Mouse (Mus musculus) urinary bladder, adult 18-20 months (tissue): ENCODE measurements around the gene Snrpd3.
A peak's percentile ranks its signal among the peaks of the same experiment; 100 is the strongest.
"Not testable (repeated sequence)": the region's sequence is repeated elsewhere in the genome, so short reads cannot be mapped to it uniquely, and the experiment has no call there.

Experiments used
- DNase-seq, 2 experiments: peaks; one replicate each; pipeline ENCODE4 v3.0.0; 2022; ENCODE audit warnings: low spot score in 2 of 2, mixed read lengths in 2 of 2

Gene Snrpd3

DNA sequence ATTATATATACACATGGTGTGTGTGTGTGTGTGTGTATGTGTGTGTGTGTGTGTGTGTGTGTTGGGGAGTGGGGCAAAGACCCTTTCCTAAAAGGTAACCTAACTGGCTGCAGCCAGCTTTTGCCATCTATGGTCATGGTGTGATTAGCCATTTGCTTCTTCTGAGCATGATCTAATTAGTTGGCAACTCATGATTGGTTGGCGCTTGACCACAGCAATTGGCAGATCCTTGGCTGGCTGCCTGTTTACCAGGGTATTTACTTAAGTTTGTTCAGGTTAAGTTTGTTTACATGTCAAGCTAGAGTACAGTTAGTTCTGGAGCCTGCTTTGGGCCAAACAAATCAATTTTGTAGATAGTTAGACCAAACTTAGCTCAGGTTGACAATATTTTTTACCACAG lies 15.7 kb upstream of the Snrpd3 start:
- no peak for DNase-seq

DNA sequence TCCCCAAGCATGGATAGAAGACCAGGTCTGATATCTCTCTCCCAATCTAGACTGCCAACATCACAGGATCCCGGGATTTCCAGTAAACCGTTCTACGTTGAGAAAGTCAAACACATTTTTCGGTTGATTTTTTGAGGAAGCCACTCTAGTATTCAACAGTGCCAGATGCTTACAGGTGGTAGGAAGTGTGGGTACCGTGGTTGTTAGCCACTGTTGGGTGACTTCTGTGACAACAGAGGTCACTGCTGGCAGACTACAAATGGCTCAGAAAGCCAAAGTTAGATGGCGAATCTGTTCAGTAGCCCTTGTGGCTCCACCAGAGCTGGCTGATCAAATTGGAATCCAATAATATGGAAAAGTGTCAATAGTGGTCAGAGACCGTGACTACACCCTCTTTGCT lies 13.7 kb upstream of the Snrpd3 start:
- no peak for DNase-seq

DNA sequence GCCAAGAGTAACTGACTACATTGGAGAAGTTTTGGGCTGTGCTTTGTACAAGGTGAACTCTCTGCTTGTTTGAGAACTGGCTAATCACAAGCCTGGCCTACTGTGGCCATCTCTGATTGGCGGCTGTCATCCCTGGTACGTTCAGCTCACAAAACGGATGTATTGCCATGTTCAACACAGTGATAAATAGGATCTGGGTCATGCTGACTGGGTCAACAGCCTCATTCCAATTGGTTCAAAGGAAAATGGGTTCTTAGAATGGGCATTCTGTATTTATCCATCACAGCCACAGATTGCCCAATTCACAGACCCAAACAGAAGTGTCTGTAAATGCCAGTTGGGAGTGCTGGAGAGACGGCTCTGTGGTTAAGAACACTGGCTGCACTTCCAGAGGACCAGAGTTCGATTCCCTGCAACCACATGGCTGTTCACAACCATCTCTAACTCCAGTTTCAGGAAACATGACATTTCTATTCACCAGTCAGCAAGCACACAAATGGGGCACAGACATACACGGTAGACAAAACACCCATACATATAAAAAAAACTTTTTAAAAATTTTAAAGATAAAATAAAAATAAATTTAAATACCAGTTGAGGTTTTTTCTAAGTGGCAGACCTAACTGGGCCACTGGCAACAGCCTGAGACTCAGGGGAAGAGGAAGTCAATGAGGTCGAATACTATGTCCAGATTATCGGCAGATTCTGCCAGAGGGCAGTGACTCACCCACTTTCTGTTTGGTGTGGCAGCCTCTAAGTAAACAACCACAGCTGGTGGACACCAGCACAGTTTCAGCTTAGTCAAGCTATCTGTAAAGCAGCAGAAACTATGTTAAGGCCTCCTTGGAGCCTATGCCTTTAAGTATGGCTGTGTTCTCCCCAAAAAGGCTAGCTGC lies 12.9 kb upstream of the Snrpd3 start:
- peak in 1 of 2 experiments; percentile 32 for DNase-seq

DNA sequence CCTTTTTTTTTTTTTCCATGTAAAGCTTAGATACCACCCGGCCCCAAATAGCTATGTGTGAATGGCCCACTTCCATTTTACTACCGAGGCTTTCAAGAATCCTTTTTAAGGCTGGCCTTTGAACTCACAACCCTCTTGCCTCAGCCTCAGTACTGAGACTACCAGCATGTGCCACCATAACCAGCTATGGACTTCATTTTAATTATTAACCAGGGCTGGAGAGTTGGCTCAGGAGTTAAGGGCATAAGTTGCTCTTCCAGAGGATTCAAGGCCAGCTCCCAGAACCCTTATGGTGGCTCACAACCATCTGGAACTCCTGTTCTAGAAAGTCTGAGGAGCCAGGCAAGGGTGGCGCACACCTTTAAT lies 12.2 kb upstream of the Snrpd3 start:
- DNase-seq = no peak

DNA sequence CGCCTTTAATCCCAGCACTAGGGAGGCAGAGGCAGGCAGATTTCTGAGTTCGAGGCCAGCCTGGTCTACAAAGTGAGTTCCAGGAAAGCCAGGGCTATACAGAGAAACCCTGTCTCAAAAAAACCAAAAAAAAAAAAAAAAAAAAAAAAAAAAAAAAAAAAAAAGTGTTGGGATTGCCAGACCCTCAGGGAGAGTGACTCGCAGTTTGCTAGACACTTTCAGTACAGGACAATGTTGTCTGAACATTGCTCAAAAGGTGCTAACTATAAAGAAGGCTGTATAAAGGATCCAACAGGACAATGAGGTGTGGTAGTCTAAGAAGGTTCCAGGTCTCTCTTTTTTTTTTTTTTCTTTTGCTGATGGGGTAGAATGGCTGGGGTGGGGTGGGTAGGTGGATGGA lies 11.4 kb upstream of the Snrpd3 start:
- DNase-seq = not testable (repeated sequence)

DNA sequence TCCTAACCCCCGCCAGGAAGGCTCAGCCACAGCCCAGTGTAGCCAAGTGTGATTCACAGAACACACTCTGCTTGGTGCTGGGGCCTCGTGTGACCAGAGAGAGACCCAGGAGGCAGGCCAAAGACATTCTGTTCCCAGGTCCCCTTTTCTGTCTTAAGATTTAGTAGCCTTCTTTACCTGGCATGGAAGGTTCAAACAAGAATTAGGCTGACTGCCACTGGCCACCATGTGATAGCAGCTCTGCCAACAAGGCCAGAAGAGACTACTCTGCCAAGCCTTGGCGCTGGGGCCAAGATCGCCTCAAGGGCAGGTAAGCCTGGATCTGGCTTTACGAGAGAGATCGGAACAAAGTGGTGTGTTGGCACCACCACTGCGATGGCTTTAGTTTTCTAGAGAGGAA lies 6.9 kb upstream of the Snrpd3 start:
- DNase-seq = no peak

DNA sequence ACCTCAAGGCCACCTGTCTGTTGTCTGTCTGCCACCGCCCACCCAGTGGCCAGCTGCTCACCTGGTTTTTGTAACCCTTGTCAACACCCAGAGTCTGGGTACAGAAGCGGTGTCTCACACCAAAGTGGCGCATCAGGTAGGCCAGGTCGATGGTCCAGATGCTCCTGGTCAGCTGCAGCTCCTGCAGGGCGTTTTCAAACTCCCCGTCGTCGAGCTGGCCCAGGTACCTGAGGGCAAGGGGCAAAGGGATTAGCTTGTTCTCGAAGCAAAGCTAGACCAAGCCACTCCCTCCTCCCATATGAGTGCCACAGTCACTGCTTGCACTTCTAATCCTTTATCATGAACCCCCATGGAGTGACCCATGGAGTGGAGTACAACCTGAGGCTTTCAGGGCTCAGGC lies 6.3 kb upstream of the Snrpd3 start:
- no peak for DNase-seq

DNA sequence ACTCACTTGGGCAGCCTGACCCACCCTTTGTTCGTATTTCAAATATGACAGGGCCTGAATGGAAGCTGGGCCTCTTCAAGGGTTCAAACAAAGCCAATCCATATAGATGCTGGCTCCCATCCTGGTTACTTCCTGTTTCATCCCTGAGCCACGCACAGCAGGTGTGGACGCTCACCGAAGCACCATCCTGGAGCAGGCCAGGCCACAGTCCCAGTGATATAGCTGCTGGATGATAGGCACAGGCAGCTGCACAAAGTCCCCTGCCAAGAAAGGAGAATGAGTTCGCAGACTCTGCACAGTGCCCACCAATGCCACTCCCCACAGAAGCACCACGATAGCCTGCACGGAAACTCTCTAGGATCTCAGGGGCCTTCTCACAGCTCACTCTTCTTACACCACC lies 5.5 kb upstream of the Snrpd3 start:
- no peak for DNase-seq

DNA sequence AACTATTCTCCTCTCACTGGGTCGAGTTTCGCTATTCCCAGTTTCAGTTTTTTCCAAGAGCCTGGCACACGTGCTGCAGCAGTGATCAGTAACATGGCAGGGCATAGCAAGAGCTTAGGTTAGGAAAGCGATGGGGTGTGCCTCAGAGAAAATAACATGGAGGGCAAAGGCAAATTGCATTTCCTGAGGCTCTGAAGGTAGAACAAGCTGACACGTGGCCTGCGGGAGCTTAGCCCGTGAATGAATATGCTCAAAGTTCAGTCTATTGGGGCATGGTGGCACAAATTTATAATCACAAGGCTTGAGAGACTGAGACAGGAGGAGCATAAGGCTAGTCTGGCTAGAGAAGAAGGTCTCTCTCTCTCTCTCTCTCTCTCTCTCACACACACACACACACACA lies 4.6 kb upstream of the Snrpd3 start:
- no peak for DNase-seq

DNA sequence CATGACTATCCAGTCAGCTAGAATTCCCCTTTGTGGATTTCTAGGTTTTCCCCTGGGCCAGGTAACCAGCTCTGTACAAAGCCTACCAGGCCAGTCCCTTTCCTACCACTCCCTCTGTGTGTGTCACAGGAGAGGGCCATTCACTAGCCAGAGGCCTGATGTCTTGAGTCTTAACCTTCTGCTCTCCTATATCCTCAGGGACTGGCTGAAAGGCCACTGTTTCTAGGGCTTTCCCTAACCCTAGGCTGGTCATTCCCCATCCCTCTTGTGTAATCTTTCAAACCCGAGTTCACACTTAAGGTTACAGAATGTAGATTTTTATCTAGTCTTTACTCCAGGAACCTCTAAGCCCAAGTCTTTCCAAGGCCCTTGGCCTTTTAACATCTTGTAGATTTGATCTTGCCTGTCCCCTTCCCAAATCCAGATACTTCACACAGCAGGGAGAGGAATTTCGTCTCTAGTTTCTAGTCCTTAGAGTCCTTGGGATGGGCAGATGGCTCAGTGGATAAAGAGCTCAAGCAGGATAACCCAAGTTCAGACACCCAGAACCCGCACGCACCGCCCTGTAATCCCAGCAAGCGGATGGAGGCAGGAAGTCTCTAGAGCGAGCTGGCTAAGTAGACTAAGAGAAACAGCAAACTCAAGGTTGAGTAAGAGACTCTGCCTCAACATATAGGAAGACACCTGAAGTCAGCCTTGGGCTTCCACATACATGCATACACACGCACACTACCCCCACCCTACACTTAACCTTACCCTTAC lies 3.9 kb upstream of the Snrpd3 start:
- no peak for DNase-seq

DNA sequence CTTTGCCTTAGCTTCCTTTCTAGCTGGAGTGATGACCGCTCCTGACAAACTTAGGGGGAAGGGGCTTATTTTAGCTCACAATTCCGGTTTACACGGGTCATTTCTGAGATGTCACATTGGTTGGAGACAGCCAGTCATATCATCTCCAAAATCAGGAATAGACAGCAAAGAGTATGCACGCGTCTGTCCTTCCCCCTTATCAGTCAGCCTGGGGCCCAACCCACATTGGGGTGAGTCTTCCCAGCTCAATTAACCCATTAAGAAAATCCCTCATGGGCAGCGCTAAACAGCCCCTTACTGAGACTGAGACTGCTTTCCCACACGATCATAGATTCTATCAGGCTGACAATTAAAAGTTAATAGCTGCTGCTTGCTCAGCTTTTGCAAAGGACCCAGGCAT lies 3.0 kb upstream of the Snrpd3 start:
- DNase-seq = no peak

DNA sequence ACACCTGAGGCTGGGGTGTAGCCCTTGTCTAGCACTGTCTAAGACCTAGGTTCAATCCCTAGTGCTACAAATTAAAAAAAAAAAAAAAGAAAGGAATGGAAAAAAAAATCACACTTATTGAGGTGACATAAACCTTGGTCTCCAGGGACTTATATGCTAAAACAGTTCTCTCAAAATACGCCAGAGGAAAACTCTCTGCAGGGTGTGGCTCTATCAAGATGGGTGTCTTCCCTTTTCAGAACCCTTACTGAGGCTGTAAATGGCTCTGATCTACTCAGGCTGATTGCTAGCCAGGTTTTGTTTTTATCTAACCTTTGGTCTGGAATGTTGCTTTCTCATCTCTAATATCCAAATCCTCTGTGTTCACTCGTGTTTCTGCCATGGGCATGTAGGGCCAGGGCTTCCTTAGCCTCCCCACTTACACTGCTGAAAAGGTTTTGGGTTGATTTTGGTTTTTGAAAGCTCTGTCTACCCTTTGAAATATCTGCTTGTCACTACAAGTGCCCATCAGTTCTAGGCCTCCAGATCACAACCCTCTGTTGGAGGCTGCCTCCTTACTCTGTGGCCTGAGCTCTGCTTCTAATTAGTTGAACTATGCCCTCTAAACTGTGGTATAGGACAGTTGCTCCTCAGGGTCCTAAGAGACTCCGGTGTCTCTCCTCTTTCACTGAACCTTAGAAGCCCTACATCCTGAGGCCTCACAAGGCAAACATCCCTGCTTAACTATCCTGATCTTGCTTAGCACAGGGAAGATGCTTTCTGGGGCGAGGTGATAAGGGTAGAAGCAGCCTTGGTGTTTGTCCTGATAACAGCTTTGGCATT lies 1.9 kb upstream of the Snrpd3 start:
- DNase-seq = no peak

DNA sequence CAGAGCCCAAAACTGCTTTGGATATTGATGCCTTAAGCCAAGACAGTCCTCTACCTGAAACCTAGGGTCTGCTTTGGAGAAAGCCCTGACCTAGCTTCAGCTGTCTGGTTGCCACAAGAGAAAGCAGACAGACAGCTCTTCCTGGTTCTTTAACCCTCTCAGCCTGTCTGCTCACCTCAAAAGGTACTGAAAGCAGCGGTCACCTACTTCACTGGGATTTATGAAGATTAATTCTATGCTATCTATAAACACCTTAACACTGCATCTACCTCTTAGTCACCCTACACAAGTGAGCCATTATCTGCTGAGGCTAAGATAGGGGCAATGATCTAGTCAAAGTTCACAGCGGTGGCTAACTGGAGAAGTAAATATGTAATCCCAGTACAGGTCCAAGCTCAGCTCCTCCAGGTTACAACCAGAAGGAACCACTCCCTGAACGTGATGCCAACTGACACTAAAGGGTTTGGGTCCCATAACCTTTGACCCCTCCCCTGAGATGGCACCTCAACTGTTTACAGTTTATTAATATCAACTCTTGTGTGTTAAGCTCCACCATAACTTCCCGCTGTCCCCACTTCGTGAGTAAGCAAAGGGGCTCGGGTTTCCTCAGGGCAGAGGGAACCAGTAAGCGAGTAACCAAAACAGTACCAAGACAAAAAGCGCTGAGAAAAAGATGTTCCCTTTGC lies 1.2 kb upstream of the Snrpd3 start:
- no peak for DNase-seq

DNA sequence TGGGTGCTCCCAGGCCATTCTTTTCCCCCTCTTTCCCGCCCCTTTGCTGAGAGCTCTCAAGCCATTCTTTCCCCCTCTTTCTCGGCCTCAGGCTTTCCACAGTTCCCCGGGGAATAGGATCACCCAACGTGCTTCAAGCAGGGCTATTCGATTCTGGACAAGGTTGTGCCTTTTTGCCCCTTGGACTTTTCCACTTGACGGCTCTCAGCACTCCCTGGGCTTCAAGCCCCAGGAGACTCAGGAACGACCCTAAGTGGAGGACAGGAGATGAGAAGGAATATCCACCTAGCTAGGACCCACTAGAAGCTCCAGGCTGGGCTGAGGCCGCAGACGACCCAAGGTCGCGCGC lies 653 bp upstream of the Snrpd3 start:
- no peak for DNase-seq

DNA sequence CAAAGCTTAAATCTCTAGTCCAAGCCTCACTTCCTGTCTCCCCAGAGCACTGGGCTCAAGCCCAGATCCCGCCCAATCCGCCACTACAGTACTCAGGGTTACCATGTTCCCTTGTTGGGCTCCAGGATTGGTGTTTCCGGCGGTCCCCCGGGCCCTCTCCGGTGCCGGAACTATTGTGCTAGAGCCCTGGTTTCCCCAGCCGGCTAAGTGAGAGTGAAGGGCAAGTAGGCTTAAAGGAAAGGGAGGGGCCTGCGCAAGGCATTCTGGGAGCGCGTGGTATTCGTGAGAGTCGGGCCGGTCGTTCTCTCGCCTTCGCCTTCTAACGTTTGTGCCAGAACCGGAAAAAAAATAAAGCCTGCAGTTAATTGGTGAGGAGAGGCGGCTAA lies 400 bp downstream of the Snrpd3 start, which contains the start of gene Gucd1:
Gucd1 (minus strand) TSS at position 215 of the 386 bp plus-strand sequence.
- DNase-seq = peak; percentile 95 to 99

DNA sequence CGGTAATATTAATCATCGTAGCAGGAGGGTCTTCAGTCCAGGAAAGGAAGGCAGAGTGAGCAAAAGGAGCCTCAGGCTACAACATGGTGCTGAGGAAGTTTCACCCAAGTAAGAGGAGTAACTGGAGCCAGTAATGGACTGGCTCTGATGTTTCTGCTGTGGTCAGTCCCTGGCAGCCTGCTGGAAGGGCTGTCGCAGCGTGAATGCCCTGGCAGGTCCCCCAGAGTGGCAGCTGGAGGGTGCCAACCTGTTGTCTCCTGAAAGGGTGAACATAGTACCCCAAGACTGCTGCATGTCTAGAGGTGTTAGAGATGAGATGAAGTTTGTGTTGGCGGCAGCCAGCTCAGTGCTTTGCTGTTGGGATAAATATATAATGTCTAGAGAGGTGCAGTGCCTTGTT lies 3.2 kb downstream of the Snrpd3 start:
- DNase-seq = no peak

DNA sequence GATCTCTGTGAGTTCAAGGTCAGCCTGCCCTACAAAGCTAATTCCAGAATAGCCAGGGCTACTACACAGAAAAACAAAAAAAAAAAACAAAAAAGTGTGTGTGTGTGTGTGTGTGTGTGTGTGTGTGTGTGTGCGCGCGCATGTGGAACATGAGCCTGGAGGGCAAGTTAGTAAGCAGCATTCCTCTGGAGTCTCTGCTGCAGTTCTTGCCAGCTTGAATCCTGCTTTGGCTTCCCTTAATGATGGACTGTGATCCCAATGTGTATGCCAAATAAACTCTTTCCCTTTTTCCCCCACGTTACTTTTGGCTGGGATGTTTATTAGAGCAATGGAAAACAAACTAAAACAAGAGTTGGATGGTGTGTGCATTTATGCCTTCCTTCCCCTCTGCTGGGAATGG lies 4.3 kb downstream of the Snrpd3 start:
- DNase-seq = no peak

DNA sequence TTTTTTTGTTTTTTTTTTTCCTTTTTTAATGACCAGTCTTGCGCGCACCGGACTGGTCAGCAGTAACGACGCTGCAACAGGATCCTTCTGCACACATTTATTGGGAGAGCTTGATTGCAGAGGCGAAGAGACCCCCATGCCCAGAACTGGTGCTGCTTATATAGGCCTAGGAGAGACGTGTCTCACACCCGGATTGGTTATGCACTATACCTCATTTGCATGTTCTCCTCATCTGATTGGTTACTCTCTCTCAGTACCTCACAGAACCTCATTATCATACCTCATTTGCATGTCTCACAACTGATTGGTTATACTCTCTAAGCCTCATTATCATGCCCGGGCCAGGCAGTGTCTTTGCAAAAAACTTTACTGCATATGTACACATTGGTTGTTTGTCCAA lies 8.1 kb downstream of the Snrpd3 start:
- not testable (repeated sequence) for DNase-seq

DNA sequence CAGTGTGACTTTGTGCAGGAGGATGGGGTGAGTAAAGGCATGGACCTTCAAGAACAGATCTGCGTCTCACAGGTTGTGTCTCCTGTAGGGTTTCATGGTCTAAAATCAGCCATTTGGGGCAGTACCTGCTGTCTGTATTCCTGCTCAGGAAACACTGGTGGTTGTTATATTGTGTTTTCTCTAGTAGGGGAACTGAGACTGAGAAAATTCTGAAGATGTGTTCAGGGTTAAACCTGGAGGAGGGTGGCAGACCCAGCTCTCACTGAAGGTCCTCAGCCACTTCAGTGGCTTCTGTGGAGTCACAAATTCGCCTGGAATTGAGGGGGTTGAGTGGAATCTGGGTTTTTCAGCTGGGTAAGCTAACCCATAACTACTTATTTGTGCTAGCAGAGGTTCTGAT lies 13.0 kb downstream of the Snrpd3 start:
- no peak for DNase-seq

DNA sequence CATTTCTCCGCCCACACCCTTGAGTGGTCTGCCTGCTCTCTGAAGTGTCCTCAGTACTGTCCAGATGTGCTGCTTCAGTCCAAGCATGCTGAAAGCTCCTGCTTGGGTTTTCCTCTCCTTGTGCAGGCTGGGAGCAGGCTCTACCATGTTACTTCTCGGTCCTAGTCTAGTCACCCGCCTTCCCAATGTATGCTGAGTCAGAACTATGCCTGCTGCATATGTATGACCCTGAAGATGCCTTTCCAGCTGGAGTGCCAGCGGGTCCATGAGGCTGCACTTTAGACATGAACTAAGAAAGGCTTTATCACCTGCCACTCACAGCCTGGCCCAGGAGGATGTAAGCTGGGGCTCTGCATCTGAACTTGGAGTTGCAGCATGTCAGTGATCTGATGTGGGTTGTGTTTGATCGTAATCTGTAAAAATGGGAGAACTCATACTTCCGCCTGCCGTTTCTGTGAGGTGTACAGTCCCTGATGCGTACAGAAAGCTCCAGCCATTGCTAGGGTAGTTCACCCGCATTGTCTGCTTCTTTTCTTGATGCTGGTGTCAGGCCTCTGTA lies 14.3 kb downstream of the Snrpd3 start:
- no peak for DNase-seq

DNA sequence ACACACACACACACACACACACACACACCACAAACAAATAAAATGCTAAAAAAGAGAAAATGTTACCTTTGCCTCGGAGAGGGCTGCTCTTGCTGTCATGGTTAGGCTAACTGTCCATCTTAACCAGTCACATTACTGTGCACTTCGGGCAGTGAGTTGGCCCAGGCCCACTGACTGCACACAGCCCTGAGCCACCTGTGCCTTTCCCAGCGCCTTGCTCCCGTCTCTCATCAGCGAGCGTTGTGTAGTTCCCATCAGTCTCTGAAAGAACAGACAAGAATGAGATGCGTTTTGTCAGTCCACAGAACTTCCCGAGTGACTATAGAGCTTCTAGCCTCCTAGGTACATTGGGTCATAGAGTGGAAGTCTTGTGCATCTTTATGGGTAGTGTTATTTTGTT lies 16.9 kb downstream of the Snrpd3 start:
- no peak for DNase-seq

DNA sequence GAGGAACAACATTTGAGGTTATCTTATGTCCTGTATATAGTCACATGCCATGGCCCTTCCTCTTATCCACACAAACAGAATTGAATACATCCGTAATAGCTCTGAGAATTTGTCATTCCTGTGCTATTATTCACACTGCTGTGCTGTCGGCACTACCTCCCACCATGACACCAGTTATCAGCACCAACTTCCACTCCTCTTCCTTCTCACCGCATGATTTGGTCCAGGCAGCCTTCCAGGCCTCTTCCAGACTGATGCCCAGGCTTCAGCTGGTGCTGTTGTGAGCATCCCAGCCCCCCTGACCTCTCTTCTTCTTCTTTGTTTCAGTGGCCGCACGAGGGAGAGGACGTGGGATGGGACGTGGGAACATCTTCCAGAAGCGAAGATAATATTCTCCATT lies 17.6 kb downstream of the Snrpd3 start:
- no peak for DNase-seq
